Mouse (Mus musculus) lung, postnatal 0 days (tissue): ENCODE results near the gene Uimc1.

Experiments
- CTCF ChIP-seq: IDR thresholded peaks from 2 replicates; pipeline ENCODE4 v1.5.1; 2016; ENCODE audit warnings: antibody characterized with exemption, mild to moderate bottlenecking
- EP300 ChIP-seq: IDR thresholded peaks from 2 replicates; pipeline ENCODE4 v1.6.1; 2016; ENCODE audit warnings: antibody characterized with exemption, mild to moderate bottlenecking, control low read depth

DNA sequence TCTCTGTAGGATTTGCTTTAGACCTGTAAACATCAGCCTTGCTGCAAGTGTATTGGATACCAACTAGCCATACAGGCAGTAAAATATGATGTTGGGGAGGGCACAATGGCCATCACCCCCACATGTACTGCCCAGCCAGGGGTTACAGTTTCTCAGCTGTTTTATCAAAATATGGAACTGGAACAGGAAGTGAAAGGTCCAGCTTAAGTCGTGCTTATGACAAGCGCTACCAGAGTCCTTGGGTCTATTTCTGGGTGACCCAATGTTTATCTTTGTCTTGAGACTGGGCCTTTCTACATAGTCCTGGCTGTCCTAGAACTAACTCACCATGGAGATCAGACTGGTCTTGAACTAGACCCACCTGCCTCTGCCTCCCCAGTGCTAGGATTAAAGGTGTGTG lies 75.9 kb downstream of the Uimc1 start:
- no peak for TF ChIP-seq CTCF
- TF ChIP-seq EP300 = no peak
